In the genomic region with DNA sequence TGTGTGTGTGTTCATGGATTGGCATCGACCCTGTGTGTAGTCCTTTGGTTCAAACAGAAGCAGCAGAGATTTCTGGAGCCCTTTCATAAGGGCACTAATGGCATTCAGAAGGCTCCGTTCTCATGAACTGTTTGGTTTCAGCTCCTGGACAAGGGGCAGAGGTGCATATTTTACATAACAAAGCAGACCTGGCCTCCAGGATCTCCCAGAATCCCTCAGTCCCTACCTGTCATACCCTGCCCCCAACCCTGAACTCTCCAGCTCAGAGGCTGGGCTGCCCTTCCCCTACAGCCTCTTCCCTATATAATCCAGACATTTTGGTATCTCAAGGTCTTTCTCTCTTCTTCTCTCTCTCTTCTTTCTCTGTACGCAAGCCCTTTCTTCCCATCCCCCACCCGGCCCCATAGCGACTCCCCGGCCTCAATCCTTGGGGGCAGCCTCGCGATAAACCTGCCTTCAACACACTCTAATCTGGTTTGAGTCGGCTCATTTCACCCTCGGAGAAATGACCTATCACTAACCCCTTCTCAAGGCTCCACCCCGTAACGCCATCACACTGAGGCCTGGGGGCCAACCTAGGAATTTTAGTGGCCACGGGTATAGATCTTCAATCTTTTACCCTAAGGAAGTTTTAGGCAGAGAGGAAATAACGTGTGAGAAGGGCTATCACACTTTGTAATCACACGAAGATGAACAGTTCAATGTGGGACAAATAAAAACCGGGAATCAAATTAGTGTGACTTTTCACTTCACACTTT, we compare ENCODE assay signal across 19 mouse cellular contexts. TPM values are rescaled to one million over a fixed set of nuclear protein-coding genes. Genes with fewer than 3 reads are reported as not detected.
DNase-seq lines count a peak whose midpoint lies in the region; ATAC-seq lines count a peak whose summit lies in the region.
"Had no signal": no experiment of that assay in that cellular context is flagged by ENCODE, and none has a peak within 500 bp of the region (broad histone marks: within the 10 kb centered on the region; RNA-seq: fewer than 3 reads in every experiment).

No protein-coding gene starts in this region.

- WGBS in heart, embryonic 12.5 days = 14% methylated on average over 16 of the region's 16 CpGs
- WGBS in midbrain, embryonic 11.5 days = 38% methylated on average over 16 of the region's 16 CpGs
- 34% methylated on average over 16 of the region's 16 CpGs for WGBS in midbrain, embryonic 16.5 days
- 39% methylated on average over 16 of the region's 16 CpGs for WGBS in embryonic facial prominence, embryonic 10.5 days

- H3K4me3 ChIP-seq in heart, embryonic 12.5 days = no peak overlapping the region
- H3K4me3 ChIP-seq in midbrain, embryonic 11.5 days (ENCODE audit: low read depth, low read length) = no peak overlapping the region
- H3K4me3 ChIP-seq in midbrain, embryonic 16.5 days (ENCODE audit: low read depth, low read length) = no peak overlapping the region
- no peak overlapping the region for H3K4me3 ChIP-seq in embryonic facial prominence, embryonic 10.5 days
- H3K4me3 ChIP-seq: left cerebral cortex, adult 2 months; limb, embryonic 12.5 days; neural tube, embryonic 12.5 days had no signal

- H3K9ac ChIP-seq in heart, embryonic 12.5 days = no peak overlapping the region
- no peak overlapping the region for H3K9ac ChIP-seq in midbrain, embryonic 11.5 days (ENCODE audit: low read length)
- H3K9ac ChIP-seq in midbrain, embryonic 16.5 days (ENCODE audit: low read depth, low read length) = no peak overlapping the region
- H3K9ac ChIP-seq: limb, embryonic 12.5 days; neural tube, embryonic 12.5 days had no signal

- no peak for DNase-seq in heart, postnatal 36 days
- no peak for DNase-seq in midbrain, embryonic 11.5 days (ENCODE audit: low spot score, missing footprints)
- DNase-seq in embryonic facial prominence, embryonic 10.5 days (ENCODE audit: low spot score) = peak; percentile 38
- DNase-seq in retina, embryonic 14.5 days (ENCODE audit: low spot score) = peak; percentile 42
- no peak for DNase-seq in gastrocnemius, postnatal 10 days
- DNase-seq in lung, postnatal 36 days = no peak
- DNase-seq: adrenal gland, adult 8-10 months; cerebellum, postnatal 10 days; heart, postnatal 10 days; kidney, postnatal 4 days; lung, postnatal 14 days; thymus, postnatal 36 days had no signal

- ATAC-seq in heart, embryonic 12.5 days (ENCODE audit: insufficient number of reproducible peaks, low FRiP score) = no peak
- peak; percentile 19; the same call in 1 of the 2 replicates for ATAC-seq in midbrain, embryonic 11.5 days (ENCODE audit: low FRiP score)
- ATAC-seq in midbrain, embryonic 16.5 days = no peak
- ATAC-seq: forebrain, embryonic 16.5 days; Patski had no signal

- H3K27ac ChIP-seq in heart, embryonic 12.5 days (ENCODE audit: poor library complexity, severe bottlenecking) = no peak overlapping the region
- no peak overlapping the region for H3K27ac ChIP-seq in midbrain, embryonic 11.5 days (ENCODE audit: low read depth, low read length)
- H3K27ac ChIP-seq in midbrain, embryonic 16.5 days (ENCODE audit: low read length) = no peak overlapping the region
- no peak overlapping the region for H3K27ac ChIP-seq in embryonic facial prominence, embryonic 10.5 days (replicated peaks)
- H3K27ac ChIP-seq: left cerebral cortex, adult 2 months; limb, embryonic 12.5 days; neural tube, embryonic 12.5 days had no signal

- intact Hi-C loops in heart, postnatal 36 days (cut with DNase I) = no loop called here

- H3K27me3 ChIP-seq in heart, embryonic 12.5 days (replicated peaks) = no peaks in the 10 kb centered on the region
- no peaks in the 10 kb centered on the region for H3K27me3 ChIP-seq in midbrain, embryonic 11.5 days (ENCODE audit: control insufficient read depth, insufficient read depth, low read length)
- no peaks in the 10 kb centered on the region for H3K27me3 ChIP-seq in midbrain, embryonic 16.5 days (ENCODE audit: control insufficient read depth, insufficient read depth, low read depth, low read length)
- no peaks in the 10 kb centered on the region for H3K27me3 ChIP-seq in embryonic facial prominence, embryonic 10.5 days (replicated peaks; ENCODE audit: low read depth, poor library complexity, severe bottlenecking)
- H3K27me3 ChIP-seq: neural tube, embryonic 12.5 days; Patski had no signal

- H3K4me2 ChIP-seq in heart, embryonic 12.5 days = peak overlapping the region; percentile 44
- no peak overlapping the region for H3K4me2 ChIP-seq in midbrain, embryonic 11.5 days
- no peak overlapping the region for H3K4me2 ChIP-seq in midbrain, embryonic 16.5 days (ENCODE audit: low read length)
- H3K4me2 ChIP-seq: limb, embryonic 12.5 days; neural tube, embryonic 12.5 days had no signal

- H3K36me3 ChIP-seq in heart, embryonic 12.5 days = no peaks in the 10 kb centered on the region
- H3K36me3 ChIP-seq in midbrain, embryonic 11.5 days (ENCODE audit: control insufficient read depth, insufficient read depth, low read length) = no peaks in the 10 kb centered on the region
- H3K36me3 ChIP-seq in midbrain, embryonic 16.5 days (ENCODE audit: control insufficient read depth, insufficient read depth, low read length) = no peaks in the 10 kb centered on the region
- no peaks in the 10 kb centered on the region for H3K36me3 ChIP-seq in embryonic facial prominence, embryonic 10.5 days (replicated peaks)
- H3K36me3 ChIP-seq: limb, embryonic 12.5 days; neural tube, embryonic 12.5 days had no signal

- peaks cover 10% of the 10 kb centered on the region for H3K4me1 ChIP-seq in heart, embryonic 12.5 days (replicated peaks)
- H3K4me1 ChIP-seq in midbrain, embryonic 11.5 days (ENCODE audit: control insufficient read depth, insufficient read depth, low read length) = peaks cover 3% of the 10 kb centered on the region
- H3K4me1 ChIP-seq in midbrain, embryonic 16.5 days (ENCODE audit: control insufficient read depth, insufficient read depth, low read length) = peaks cover under 1% of the 10 kb centered on the region
- H3K4me1 ChIP-seq in embryonic facial prominence, embryonic 10.5 days = peaks cover 29% of the 10 kb centered on the region

- no peaks in the 10 kb centered on the region for H3K9me3 ChIP-seq in heart, embryonic 12.5 days (replicated peaks)
- H3K9me3 ChIP-seq in midbrain, embryonic 11.5 days (ENCODE audit: control insufficient read depth, low read length) = no peaks in the 10 kb centered on the region
- H3K9me3 ChIP-seq in midbrain, embryonic 16.5 days (replicated peaks; ENCODE audit: control insufficient read depth, low read length, poor library complexity, severe bottlenecking) = no peaks in the 10 kb centered on the region
- no peaks in the 10 kb centered on the region for H3K9me3 ChIP-seq in embryonic facial prominence, embryonic 10.5 days
- H3K9me3 ChIP-seq: neural tube, embryonic 12.5 days had no signal

RNA-seq across cellular contexts. Expression of gene Cpsf6, which starts 32.1 kb away (rescaled TPM):
- 120 TPM in 2 replicates for polyA plus RNA-seq in heart, embryonic 12.5 days (2016; fragmentation: Nextera tagmentation; extraction: Ambion mirVana)
- 10 to 100 TPM; 30.0 to 33.7 TPM for total RNA-seq in heart, postnatal 36 days (2021)
- polyA plus RNA-seq in midbrain, embryonic 11.5 days (2014; fragmentation: Nextera tagmentation; extraction: Ambion mirVana) = 235 and 238 TPM in 2 replicates
- polyA plus RNA-seq in midbrain, embryonic 16.5 days (2015; fragmentation: Nextera tagmentation; extraction: Ambion mirVana) = 140 and 171 TPM in 2 replicates
- 223 and 230 TPM in 2 replicates for polyA plus RNA-seq in embryonic facial prominence, embryonic 10.5 days (2016; fragmentation: Nextera tagmentation; extraction: Ambion mirVana)
- total RNA-seq in gastrocnemius, postnatal 10 days (2021) = 10 to 100 TPM; 40.1 to 46.3 TPM

Comparison
In these comparisons a context has a peak if more than half of its experiments do, and no peak if none do; other contexts are left out.
1. DNase-seq: peak in embryonic facial prominence, embryonic 10.5 days (single experiment) and retina, embryonic 14.5 days (single experiment); none in heart, postnatal 36 days (0 of 2), midbrain, embryonic 11.5 days (single experiment), gastrocnemius, postnatal 10 days (single experiment) and lung, postnatal 36 days (single experiment).